Mouse (Mus musculus): Measurements from ENCODE around the gene Ifi205.

The Ifi205 gene

DNA sequence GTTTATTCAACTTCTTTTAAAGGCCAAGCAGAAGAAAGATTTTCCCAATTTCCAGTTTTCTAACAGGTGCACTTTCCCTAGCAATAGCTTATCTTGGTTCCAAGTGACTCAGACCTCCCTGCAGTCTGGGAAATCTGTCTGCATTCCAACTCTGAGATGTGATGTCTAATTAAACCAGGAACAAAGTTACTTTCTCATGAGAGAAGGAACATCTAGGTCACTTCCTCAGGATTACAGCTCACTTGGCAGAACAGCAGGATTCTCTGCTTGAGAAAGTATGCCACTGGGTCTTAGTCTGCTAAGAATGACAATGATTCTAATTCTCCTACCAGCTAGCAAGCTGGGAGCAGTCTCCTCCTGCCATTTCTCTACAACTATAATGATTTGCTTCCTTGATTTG is 58.5 kb downstream of the Ifi205 start:
- no peak for DNase-seq (ENCODE audit: low spot score)

All from embryo, embryonic 10 days (tissue).